Mouse (Mus musculus): ENCODE data around the gene Syna.

DNA sequence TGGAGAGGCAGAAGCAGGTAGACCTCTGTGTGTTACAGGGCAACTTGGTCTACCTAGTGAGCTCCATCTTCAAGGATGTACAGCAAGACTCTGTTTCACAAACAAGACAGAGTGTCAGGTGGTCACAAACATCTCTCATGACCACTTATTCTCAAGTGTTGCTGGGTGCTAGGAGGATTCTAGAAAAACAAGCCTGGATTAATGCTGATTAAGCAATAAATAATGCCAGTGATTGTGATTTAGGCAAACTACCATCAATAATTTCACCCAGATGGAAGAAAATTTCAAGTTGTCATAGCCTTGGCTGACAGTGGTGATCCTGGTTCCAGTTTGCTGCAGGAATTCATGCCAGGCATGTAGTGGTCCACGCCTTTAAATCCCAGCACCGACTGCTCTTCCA is 4.3 kb upstream of the Syna start:
- TF ChIP-seq POLR2A (IDR thresholded peaks at IDR 0.05; ENCODE audit: borderline replicate concordance, control insufficient read depth, low read depth, low read length) (no peak), CTCF (IDR thresholded peaks at IDR 0.05; ENCODE audit: control insufficient read depth, insufficient read depth, low read length) (no peak)
